Mouse (Mus musculus) olfactory bulb, adult 2 months (tissue): Measurements from ENCODE around the gene Spem1.

Source experiments
- CTCF ChIP-seq: fragments of 200-500 bp; IDR thresholded peaks from 2 replicates; pipeline ENCODE4 v1.5.1; 2012; ENCODE audit warnings: low read depth, mild to moderate bottlenecking, low read length, moderate library complexity; ENCODE audit not compliant: insufficient read depth
- POLR2A ChIP-seq: fragments of 200-500 bp; IDR thresholded peaks from 2 replicates; pipeline ENCODE4 v1.6.1; 2012; ENCODE audit warnings: mild to moderate bottlenecking, low read depth, low read length, moderate library complexity; ENCODE audit not compliant: insufficient read depth

GRCm38 (mm10) chr11:69777504-69778257 is 44.3 kb downstream of the Spem1 start:
- TF ChIP-seq CTCF = no peak
- TF ChIP-seq POLR2A = no peak
